Mouse (Mus musculus) heart, embryonic 14.5 days (tissue): ENCODE measurements around the gene Srebf1. TPM values are rescaled to one million over a fixed set of nuclear protein-coding genes. Genes with fewer than 3 reads are reported as not detected.

ENCODE experiments used
- ATAC-seq: fragments of 200-750 bp; cut with Nextera tagmentation; 2 replicates; pipeline ENCODE4 v1.8.0; 2017; ENCODE audit warnings: low read depth, moderate TSS enrichment; ENCODE audit not compliant: insufficient number of reproducible peaks, insufficient read depth, low FRiP score
- H3K27ac ChIP-seq, 2 experiments: fragments of 200-500 bp in 1 of 2; fragments of 300-500 bp in 1 of 2; sonication (generic) in 1 of 2; replicated peaks in 1 of 2; 2 replicates each; pipeline ENCODE4 v1.5.1; 2012 to 2014; ENCODE audit warnings: low read depth in 2 of 2, low read length in 2 of 2, control low read depth in 1 of 2, mild to moderate bottlenecking in 1 of 2, mixed read lengths in 1 of 2; ENCODE audit not compliant: control insufficient read depth in 1 of 2, insufficient read depth in 1 of 2
- H3K27me3 ChIP-seq: fragments of 300-500 bp; sonication (generic); 2 replicates; pipeline ENCODE4 v1.6.1; 2014; ENCODE audit warnings: mild to moderate bottlenecking, low read length, control low read depth; ENCODE audit not compliant: control insufficient read depth, insufficient read depth
- H3K36me3 ChIP-seq: fragments of 300-500 bp; sonication (generic); 2 replicates; pipeline ENCODE4 v1.6.1; 2014; ENCODE audit warnings: mild to moderate bottlenecking, control low read depth, low read length, mixed read lengths; ENCODE audit not compliant: control insufficient read depth, insufficient read depth
- H3K4me1 ChIP-seq, 2 experiments: fragments of 200-500 bp in 1 of 2; fragments of 300-500 bp in 1 of 2; sonication (generic) in 1 of 2; 2 replicates each; pipeline ENCODE4 v1.6.1; 2012 to 2014; ENCODE audit warnings: low read length in 2 of 2, control low read depth in 1 of 2, mixed read lengths in 1 of 2; ENCODE audit not compliant: control insufficient read depth in 2 of 2, insufficient read depth in 2 of 2
- H3K4me2 ChIP-seq: fragments of 300-500 bp; sonication (generic); 2 replicates; pipeline ENCODE4 v1.6.1; 2014; ENCODE audit warnings: mild to moderate bottlenecking, low read length
- H3K4me3 ChIP-seq, 2 experiments: fragments of 200-500 bp in 1 of 2; fragments of 300-500 bp in 1 of 2; sonication (generic) in 1 of 2; 2 replicates each; pipeline ENCODE4 v1.5.1; 2012 to 2014; ENCODE audit warnings: low read length in 2 of 2, mild to moderate bottlenecking in 2 of 2, control low read depth in 1 of 2, low read depth in 1 of 2, moderate library complexity in 1 of 2; ENCODE audit not compliant: control insufficient read depth in 1 of 2, insufficient read depth in 1 of 2
- H3K9ac ChIP-seq: fragments of 300-500 bp; sonication (generic); 2 replicates; pipeline ENCODE4 v1.6.1; 2014; ENCODE audit warnings: mild to moderate bottlenecking, low read length
- H3K9me3 ChIP-seq: fragments of 300-500 bp; sonication (generic); 2 replicates; pipeline ENCODE4 v1.6.1; 2016; ENCODE audit warnings: low read length, control low read depth; ENCODE audit not compliant: control insufficient read depth
- WGBS: fragments of 180-500 bp; shearing (Covaris S2); extraction: QIAGEN DNeasy Blood & Tissue Kit; methylation state at CpG from one replicate; pipeline ENCODE4 v1.1.7; 2014; 5-methylcytosine and 5-hydroxymethylcytosine counted together
- polyA plus RNA-seq: library from polyadenylated mRNA; unstranded; fragments of >200 nt; fragmentation: Nextera tagmentation; extraction: Ambion mirVana; gene quantifications from 2 replicates; pipeline ENCODE4 v1.2.1, GENCODE M21; 2014

Srebf1 gene
- polyA plus RNA-seq, 1 experiment from 2014 or later: 37.9 TPM

DNA sequence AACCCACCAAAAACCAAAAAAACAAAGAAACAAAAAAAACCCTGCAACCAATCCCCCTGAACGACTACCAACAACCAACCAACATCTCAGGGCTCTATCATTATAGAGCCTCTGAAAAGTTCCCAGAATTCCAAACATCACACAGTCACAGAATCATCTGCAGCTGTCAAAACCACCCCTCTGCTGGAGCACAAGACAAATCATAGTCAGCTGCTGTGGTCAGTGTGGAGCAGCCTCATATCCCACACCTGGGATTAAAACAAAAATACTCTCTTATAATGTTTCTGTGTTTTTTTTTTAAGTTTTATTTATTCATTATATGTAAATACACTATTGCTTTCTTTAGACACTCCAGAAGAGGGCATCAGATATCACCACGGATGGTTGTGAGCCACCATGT is 27.5 kb upstream of the Srebf1 start:
- whole genome bisulfite sequencing: 80% methylated on average over 2 of the region's 2 CpGs
- H3K27me3 ChIP-seq: no peaks in the 10 kb centered on the region
- peaks cover 15% of the 10 kb centered on the region for H3K36me3 ChIP-seq

DNA sequence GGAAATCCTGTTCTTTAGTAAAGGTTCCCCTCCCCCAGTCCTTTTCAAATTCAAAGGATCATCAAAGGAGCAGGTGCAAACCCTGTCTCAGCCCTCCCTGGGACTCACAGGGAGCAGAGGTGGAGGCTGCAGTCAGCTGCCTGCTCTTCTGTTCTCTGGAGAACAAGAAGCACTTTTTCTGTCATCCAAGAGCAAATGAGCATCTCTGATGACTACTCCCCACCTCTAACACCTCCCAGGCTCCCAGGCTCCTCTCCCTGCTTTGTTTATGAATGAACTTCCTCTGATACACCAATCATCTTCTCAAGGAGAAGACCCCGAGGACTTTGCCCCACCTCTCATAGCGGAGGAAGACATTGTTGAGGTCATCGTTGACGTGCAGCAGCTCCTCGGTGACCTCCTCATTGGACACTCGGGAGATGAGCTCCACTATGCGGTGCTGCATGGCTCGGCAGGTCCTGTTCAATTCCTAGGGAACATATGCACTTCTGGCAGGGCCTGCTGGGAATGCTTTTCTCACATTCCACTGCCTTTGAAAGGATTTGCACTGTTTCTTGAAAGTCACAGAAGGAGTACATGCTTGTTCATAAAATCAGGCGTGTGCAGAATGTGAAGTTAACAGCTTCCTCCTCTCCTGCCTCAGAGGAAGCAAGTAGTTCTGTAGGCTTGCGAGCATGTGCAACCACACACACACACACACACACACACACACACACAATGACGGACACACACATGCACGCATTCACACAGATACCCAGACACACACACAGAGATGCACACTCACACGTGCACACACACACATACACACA is 26.4 kb upstream of the Srebf1 start:
- H3K4me1 ChIP-seq: peaks cover 15 to 21% of the 10 kb centered on the region in 2 experiments
- H3K36me3 ChIP-seq: peaks cover 15% of the 10 kb centered on the region
- no peaks in the 10 kb centered on the region for H3K27me3 ChIP-seq
- no peaks in the 10 kb centered on the region for H3K9me3 ChIP-seq
- H3K4me2 ChIP-seq: no peak overlapping the region
- 55% methylated on average over 13 of the region's 13 CpGs for WGBS
- ATAC-seq: no peak
- H3K4me3 ChIP-seq: no peak overlapping the region
- 0 out of 4 replicates have a peak overlapping the region, but pooled peaks of 1 of the 2 experiments have one; percentile 7 for H3K27ac ChIP-seq
- H3K9ac ChIP-seq: no peak overlapping the region

More for the DNA sequence above, 27.5 kb upstream of the Srebf1 start:
- peaks cover 24 to 25% of the 10 kb centered on the region in 2 experiments for H3K4me1 ChIP-seq
- H3K9me3 ChIP-seq: no peaks in the 10 kb centered on the region
- H3K27ac ChIP-seq: no peak overlapping the region
- no peak overlapping the region for H3K9ac ChIP-seq
- no peak overlapping the region for H3K4me2 ChIP-seq
- H3K4me3 ChIP-seq: no peak overlapping the region
- ATAC-seq: no peak

DNA sequence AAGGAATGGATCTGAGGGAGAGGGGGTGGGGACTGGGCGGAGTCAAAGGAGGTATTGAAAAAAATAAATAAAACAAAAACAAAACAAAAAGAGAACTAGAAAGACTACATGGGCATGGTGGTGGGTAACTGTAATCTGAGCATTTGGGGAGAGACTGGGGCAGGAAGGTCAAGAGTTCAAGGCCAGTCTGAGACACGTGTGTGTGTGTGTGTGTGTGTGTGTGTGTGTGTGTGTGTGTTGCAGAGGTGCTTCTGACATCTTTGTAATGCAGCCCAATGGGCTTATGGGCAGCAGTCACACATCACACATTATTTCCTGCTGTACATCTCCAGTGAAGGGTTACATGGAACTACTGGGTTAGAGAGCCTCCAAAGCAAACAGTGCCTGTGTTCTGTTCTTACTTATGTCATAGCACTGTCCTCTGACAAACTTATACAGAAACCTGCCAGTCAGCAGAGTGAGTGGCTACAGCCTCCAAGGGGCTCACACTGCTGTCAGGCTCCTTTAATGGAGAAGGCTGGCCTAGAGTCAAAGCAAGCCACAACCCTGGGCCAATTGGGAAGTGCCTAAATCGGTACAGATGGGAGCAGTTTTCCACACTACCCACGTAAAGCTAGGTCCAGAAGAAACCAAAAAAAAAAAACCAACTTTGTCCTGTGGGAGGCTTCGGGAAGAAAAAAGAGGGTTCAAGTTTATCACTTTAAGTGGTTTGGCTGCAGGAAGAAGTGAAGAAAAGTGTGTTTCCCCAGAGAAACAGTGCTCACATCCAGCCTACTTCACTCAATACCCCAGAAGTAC is 25.6 kb upstream of the Srebf1 start:
- Histone ChIP-seq H3K36me3 (peaks cover 13% of the 10 kb centered on the region), H3K9me3 (no peaks in the 10 kb centered on the region), H3K4me3 (no peak overlapping the region), H3K4me1 (peaks cover 9 to 12% of the 10 kb centered on the region in 2 experiments), H3K27me3 (no peaks in the 10 kb centered on the region), H3K4me2 (no peak overlapping the region), H3K9ac (no peak overlapping the region), H3K27ac (no peak overlapping the region)
- WGBS: 52% methylated on average over 5 of the region's 5 CpGs
- ATAC-seq: no peak

DNA sequence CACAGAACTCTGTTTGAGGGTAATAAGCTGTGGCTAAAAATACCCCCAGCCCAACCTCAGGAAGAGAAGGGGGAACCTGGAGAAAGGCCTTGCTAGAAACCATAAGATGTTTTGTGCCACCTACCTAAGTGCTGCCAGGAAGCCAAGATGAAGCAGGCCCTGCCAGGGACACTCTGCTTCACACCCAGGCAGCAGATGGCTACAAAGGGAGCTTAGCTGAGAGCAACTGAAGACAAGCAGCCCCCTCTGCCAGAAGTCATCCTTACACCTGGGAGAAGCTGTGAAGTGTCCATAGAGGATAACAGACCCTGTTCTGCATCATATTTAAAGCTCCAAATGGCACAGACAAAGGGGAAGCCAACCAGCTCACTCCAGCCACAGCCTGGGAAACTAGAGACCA is 23.7 kb upstream of the Srebf1 start:
- H3K4me2 ChIP-seq: no peak overlapping the region
- peak overlapping the region; percentile 31; the same call in 1 of the 2 replicates for H3K9ac ChIP-seq
- H3K27ac ChIP-seq: no peak overlapping the region
- H3K4me1 ChIP-seq: peaks cover 5 to 10% of the 10 kb centered on the region in 2 experiments; a peak in 3 of 4 replicates
- H3K4me3 ChIP-seq: no peak overlapping the region
- no peaks in the 10 kb centered on the region for H3K27me3 ChIP-seq
- no peaks in the 10 kb centered on the region for H3K9me3 ChIP-seq
- peaks cover 27% of the 10 kb centered on the region for H3K36me3 ChIP-seq
- no peak for ATAC-seq

DNA sequence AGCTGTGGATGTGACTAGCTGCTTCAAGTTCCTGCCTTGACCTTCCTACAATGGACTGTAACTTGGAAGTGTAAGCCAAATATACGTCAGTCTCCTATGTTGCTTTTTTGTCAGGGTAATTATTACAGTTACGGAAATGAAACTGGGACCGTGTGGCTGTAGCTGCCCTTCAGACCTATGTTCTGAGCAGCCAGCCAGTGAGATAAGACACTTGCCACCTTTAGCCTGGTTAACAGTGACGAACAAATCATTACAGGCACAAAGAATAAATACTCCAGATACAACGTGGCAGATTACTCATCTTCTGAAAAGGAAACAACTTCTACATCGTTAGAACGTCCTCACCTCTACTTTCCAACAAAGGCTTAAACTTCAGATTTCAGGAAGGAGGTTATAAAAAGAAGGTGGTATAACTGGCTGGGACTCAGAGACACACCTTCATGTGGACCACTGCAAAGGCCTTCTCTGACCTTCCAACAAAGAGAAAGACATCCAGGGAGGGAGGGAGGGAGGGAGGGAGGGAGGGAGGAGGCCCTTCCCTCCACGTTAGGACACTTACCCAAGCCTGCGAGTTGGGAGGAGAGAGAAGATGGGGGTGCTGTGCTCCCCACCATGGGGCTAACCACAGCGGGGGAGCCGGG is 22.2 kb upstream of the Srebf1 start:
- Histone ChIP-seq H3K9me3 (no peaks in the 10 kb centered on the region), H3K27ac (peak overlapping the region; percentile 9 to 63), H3K4me1 (peaks cover 5 to 10% of the 10 kb centered on the region in 2 experiments; a peak in 3 of 4 replicates), H3K27me3 (no peaks in the 10 kb centered on the region), H3K36me3 (peaks cover 39% of the 10 kb centered on the region), H3K4me2 (0 out of 2 replicates have a peak overlapping the region, but pooled peaks have one; percentile 10), H3K9ac (no peak overlapping the region), H3K4me3 (no peak overlapping the region)
- 52% methylated on average over 11 of the region's 11 CpGs for WGBS
- ATAC-seq: no peak

DNA sequence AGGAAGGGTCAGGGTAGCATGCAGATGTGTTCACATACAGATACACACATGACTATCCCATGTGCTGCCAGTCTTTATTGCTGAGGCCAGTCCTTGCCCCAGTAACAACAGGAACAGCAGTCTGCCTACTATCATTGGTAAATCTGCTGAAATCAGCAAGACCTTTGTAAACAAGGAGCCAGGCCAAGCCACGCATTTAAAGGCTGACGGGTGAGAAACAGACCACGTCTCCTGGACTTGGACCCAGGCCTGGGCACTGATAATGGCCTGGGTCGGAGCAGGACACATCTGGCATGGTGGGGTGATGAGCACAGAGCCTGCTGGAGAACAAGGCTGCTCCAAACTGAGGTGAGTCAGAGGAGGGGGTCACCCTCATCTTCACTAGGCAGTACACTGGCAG is 18.1 kb upstream of the Srebf1 start:
- WGBS: 76% methylated on average over 4 of the region's 4 CpGs
- Histone ChIP-seq H3K9me3 (no peaks in the 10 kb centered on the region), H3K9ac (no peak overlapping the region), H3K36me3 (peaks cover 58% of the 10 kb centered on the region), H3K27me3 (no peaks in the 10 kb centered on the region), H3K4me3 (no peak overlapping the region), H3K4me1 (peaks cover 2 to 10% of the 10 kb centered on the region in 2 experiments; a peak in 3 of 4 replicates), H3K4me2 (no peak overlapping the region), H3K27ac (no peak overlapping the region)
- no peak for ATAC-seq

DNA sequence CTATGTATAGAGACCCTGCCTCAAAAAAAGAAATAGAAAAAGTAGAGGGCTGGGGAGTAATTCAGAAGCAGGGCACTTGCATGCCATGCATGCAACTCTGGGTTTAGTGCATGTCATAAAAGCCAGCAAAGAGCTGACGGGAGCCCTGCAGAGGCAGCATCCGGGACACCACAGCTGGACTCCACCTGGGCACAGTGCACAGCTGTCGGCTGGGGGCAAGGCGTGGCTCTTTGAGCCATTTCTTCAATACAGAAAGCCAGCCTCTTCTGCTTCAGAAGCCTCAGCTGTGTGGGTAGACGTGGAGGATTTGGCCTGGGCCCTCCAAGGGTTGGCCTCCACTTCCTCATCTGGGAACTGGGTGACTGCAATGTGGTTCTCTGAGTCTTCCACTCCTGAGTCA is 13.0 kb upstream of the Srebf1 start:
- no peak for ATAC-seq
- H3K36me3 ChIP-seq: peaks cover 27% of the 10 kb centered on the region
- no peaks in the 10 kb centered on the region for H3K9me3 ChIP-seq

More for the DNA sequence above, 13.0 kb upstream of the Srebf1 start:
- H3K4me2 ChIP-seq: no peak overlapping the region
- H3K4me1 ChIP-seq: peaks cover 20 to 22% of the 10 kb centered on the region in 2 experiments
- no peaks in the 10 kb centered on the region for H3K27me3 ChIP-seq
- H3K4me3 ChIP-seq: no peak overlapping the region
- 94% methylated on average over 5 of the region's 5 CpGs for WGBS
- H3K27ac ChIP-seq: no peak overlapping the region
- no peak overlapping the region for H3K9ac ChIP-seq
